Mouse (Mus musculus) adrenal gland, postnatal 4 days (tissue): ENCODE results near the gene Nr1d1. TPM values are rescaled to one million over a fixed set of nuclear protein-coding genes. Genes with fewer than 3 reads are reported as not detected.

ENCODE experiments used
- DNase-seq, 2 experiments: peaks; one replicate each; pipeline ENCODE4 v3.0.0; 2021 to 2022; ENCODE audit warnings: low spot score in 2 of 2, mixed read lengths in 2 of 2
- total RNA-seq, 2 experiments: library from RNA; stranded (reverse); gene quantifications; 2 replicates each; pipeline ENCODE4 v1.2.3; 2021

The Nr1d1 gene
- total RNA-seq, 2 experiments from 2014 or later: 104 to 115 TPM

GRCm38 (mm10) chr11:98753264-98753663 is 21.9 kb downstream of the Nr1d1 start:
- no peak for DNase-seq

GRCm38 (mm10) chr11:98752562-98753140 is 22.5 kb downstream of the Nr1d1 start:
- no peak for DNase-seq

DNA sequence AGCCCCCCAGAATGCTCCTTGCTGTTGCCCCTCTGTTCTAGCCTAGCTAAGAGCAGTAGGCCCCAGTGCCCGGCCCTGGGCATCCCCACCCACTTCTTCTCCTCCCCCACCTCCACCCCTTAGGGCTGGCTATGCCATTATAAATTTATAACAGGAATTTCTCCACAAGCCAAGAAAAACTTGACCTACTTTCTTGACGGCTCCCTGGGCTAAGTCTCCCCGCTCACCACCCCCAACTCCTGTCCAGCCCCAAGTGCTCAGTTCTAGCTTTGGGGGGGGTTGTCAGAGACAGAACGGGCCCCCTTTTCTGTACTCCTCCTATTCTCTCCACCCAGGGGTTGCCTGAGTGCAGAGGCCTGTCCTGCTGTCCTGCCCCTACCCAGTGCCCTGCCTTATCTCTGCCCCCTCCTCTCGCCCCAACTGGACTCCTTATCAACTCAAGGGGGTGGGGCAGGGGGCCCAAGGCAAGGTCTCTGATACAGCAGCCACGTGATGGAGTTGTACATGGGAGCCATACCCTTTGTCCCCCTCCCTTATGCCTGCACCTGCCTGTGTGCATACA is 23.8 kb downstream of the Nr1d1 start:
- DNase-seq: no peak

GRCm38 (mm10) chr11:98750351-98751201 is 24.6 kb downstream of the Nr1d1 start:
- DNase-seq: peak in 1 of 2 experiments; percentile 67

- no peak for DNase-seq
Observed at GRCm38 (mm10) chr11:98749716-98750115, 25.4 kb downstream of the Nr1d1 start.

GRCm38 (mm10) chr11:98748506-98749416 is 26.4 kb downstream of the Nr1d1 start:
- DNase-seq: no peak

DNA sequence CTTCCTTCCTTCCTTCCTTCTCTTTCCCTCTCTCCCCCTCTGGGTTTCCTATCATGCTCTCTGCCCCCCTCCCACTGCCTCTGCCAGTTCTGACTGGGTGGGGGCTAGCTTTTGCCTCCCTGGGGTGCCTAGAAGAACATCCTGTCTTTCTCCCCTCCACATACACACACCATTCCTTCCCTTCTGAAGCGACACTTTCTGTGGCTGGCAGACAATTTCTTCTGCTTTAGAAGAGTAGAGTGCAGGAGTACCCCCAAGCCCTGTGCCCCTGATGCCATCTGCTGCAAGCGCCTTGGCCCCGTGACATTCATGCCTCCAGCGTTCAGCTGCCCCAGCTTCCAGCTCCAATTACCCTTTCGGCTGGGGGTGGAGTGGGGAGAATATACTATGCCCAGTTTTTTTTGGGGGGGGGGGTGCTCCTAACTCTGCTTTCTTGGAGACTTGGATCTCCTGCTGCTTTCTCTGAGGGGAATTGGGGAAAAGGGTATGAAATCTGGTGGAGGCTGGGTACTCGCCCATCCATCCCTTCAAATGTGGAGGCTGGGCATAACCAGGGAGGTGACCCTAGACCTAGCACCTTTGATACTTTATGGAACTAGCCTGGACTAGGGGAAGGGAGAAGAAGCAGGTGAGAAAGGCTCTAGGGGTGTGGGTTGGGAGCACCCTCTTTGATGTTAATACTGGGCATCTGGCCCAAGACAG is 27.2 kb downstream of the Nr1d1 start:
- no peak for DNase-seq

DNA sequence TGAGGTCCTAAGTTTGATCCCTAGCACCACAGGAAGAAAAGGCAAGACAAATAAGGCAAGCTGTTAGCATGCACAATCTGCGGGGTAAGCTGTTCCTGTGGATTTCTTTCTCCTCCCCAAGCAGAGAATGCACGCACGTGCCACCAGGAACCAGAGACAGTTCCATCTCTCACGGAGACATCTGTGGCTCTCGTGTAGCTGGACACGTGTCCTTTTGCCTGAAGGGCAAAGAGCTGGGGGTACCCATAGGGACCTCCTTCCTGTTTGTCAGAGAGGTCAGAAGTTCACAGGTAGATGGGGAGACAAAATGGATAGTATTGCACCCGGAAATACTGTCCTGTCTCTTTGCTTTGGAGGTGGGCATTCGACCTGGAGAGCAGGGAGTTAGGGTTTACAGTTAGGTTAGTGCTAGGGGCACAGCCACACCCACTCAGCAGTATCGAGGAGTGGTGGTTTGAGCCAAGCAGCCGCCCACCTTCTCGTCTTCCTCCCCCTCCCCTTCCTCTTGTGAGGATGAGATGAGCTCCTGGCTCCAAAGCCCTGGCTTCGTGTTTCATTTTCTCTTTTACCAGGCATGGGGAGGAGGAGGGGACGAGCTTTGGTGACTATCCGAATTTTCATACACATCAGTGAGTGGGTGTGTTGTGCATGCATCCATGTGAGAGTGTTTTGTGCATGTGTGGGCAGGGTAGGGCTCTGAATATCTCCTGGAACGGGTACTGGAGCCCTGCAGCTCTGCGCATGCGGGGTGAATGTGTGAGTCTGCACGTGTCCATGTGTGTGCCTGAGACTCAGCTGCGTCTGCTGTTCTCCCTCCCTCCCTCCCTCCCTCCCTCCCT is 28.1 kb downstream of the Nr1d1 start:
- DNase-seq: no peak

DNA sequence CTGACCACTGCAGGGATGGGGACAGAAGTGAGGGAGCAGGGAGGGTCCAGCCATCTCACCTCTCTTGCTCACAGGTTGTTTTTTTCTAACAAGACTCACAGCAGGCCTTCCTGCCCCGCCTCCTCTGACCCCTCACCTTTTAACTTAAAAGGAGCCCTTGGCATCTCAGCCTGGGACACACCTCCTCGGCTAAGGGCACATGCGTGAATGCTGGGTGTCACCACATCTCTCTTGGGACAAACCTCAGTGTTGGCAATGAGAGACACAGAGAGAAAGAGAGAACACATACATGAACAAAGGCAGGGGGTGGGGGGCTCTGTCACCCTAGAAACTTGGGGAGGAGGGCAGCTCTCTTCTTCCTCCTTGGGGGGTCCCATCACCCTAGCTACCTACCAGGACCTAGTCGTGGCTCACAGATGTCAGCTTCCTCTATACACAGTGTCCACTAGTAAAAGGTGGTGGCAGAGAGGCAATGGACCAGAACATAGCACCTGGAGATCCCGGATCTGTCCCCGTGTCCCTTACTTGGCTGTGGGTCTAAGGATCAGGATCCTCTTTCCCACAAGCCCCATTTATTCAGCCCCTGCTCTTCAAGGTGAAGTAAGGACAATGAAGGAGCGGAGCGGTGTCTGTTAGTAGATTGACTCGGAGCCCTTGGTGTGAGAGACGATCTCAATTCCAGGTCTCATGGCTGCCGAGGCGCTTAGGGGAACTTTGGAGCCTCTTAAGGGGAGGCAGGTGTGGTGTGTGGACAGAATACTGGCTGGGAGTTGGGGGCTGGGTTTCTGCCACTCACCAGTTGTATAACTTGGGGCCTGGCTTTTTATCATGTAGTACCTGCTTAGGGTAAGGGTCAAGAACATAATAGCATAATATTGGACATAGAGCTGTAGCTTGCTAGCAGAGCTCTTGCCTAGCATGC is 28.9 kb downstream of the Nr1d1 start:
- no peak for DNase-seq

DNA sequence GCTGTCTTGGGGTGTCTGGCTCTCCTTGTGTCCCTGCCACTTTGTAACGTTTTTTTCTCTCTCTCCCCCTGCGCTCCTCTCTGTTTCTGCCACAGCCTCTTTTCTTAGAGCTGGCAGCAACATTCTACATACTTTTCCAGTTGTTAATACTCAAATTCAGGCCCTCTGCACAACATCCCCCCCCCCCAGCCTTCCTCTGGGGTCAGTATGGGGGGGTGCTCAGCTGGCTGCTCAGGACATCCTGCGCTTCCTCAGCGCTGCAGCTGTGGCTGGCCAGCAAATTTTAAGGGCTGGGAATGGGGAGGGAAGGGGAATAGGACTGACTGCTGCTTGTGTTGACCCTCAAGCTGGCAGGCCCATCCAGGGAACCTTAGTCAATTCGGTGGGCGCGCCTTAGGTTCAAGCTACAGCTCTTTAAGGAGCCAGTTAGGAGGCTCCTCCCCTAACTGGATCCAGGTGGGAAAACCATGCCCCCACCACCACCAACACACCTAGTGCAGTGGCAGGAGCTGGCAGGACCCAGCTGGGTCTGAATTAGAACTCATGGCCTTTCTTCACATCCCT is 30.6 kb downstream of the Nr1d1 start:
- DNase-seq: no peak

DNA sequence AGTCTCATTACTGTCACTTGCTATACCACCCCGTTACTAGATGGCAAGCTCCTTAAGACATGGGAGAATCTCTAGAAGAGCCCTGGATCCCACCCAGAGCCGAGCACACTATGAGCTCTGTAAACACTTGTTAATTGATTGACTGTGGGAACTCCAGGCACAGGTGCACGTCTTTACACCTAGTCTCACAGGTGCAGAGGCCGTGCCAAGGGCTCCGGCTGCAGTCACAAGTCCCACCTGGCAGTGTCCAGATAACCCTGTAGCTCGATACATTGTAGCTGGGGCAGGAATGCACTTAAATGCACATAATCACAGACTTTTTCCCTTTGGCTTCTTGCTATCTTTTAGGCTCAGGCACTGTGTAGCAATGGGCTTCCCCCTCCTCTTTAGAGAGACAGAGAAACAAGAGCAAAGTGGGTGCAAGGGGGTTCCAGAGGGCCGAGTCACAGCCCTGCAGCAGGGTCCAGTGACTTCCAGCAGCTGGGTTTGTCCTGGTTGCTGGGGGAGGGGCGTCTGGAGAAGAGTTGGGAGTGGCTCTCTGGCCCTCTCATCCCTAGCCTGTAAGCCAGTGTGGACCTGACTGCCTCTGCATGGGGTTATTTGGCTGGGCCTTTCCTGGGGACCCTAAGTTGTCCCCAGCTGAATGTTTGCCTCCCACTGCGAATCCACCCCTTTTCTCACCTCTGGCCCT is 31.3 kb downstream of the Nr1d1 start:
- DNase-seq: no peak

- DNase-seq: no peak
Observed at GRCm38 (mm10) chr11:98742397-98743291, 32.5 kb downstream of the Nr1d1 start.

DNA sequence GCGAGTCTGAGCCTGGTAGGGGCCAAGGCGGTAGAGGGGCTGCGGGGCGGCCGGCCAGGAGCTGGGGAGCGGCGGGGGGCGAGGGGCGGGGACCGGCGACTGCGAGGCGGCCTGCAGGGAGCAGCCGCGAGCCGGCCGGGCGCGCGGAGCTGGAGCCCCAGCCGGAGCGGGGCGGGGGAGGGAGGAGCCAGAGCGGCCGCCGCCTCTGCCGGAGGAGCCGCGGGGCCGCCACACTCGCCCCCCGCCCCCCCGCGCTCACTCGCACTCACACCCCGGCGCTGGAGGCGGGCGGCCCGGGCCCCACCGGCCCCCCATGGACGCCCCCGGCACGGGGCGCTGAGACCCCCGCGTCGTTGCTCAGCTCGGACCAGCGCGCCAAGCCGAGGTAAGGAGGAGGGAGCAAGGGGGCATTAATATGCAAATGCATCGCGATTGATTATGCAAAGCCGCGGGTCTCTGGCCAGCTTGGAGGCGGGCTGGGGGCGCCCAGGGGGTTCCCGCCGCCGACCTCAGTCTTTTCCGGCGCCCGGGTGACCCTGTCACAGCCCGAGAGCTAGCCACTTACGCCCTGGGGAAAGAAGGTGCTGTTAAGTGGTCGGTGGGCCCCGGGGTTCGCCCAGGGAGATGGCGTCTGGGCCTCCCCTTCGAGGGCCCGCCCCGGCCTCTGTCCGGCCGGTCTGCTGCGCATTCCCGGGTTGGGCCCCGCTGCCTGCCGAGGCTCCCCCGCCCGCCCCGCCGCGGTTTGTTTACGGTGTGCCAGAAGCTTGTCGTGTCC is 33.3 kb downstream of the Nr1d1 start:
- peak; percentile 57 to 63 for DNase-seq

DNA sequence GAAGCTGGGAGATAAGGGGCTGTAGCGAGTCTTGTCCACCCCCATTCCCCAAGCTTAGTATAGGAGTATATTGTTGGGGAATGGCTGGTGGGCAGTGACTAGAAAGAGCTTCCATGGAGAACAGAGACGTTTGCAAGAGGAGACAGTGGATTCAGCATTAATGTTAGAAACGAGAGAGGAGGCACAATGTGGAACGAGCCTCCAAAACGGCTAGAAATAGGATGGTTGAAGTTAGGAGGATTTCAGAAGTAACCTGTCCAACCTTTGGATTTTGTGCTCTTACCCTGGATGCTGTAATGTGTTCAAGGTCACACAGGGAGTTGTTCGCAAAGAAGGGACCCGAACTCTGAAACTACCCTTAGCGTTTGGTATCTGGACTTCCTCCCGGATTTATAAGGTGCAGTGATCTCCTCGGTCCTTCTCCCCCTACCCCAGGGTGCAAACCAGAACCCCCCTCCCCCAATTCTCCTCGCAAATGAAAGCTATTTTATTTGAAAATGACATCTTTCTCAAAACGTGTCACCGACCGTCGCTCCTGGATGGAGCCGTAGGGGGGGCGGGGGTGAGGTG is 34.0 kb downstream of the Nr1d1 start:
- no peak for DNase-seq

- DNase-seq: no peak
Observed at GRCm38 (mm10) chr11:98740393-98741050, 34.6 kb downstream of the Nr1d1 start, which contains the start of gene Thra. Gene Thra, plus strand, starts transcription at chr11:98740638.
